Mouse (Mus musculus) E14TG2a.4 (cell line): Measurements from ENCODE around the gene Alpk1.

Source experiments
- H3K27me3 ChIP-seq: 2 replicates; pipeline ENCODE4 v1.6.1; 2014; ENCODE audit warnings: low read length, control low read depth; ENCODE audit not compliant: insufficient read depth
- H3K36me3 ChIP-seq: 2 replicates; pipeline ENCODE4 v1.6.1; 2014; ENCODE audit warnings: low read length, control low read depth; ENCODE audit not compliant: insufficient read depth
- H3K4me1 ChIP-seq: replicated peaks from 2 replicates; pipeline ENCODE4 v1.6.1; 2014; ENCODE audit warnings: low read depth, low read length, control low read depth
- H3K4me3 ChIP-seq: replicated peaks from 2 replicates; pipeline ENCODE4 v1.5.1; 2014; ENCODE audit warnings: mild to moderate bottlenecking, low read length
- H3K9me3 ChIP-seq: 2 replicates; pipeline ENCODE4 v1.6.1; 2014; ENCODE audit warnings: low read length, control low read depth
- CTCF ChIP-seq: conservative IDR thresholded peaks from 2 replicates; pipeline ENCODE4 v1.5.1; 2014; ENCODE audit warnings: low read length
- NANOG ChIP-seq: IDR thresholded peaks from 2 replicates; pipeline ENCODE4 v1.6.1; 2014; ENCODE audit warnings: borderline replicate concordance, low read length, mixed read lengths
- POU5F1 ChIP-seq: IDR thresholded peaks from 2 replicates; pipeline ENCODE4 v1.6.1; 2014; ENCODE audit warnings: low read length, borderline replicate concordance

The Alpk1 gene

DNA sequence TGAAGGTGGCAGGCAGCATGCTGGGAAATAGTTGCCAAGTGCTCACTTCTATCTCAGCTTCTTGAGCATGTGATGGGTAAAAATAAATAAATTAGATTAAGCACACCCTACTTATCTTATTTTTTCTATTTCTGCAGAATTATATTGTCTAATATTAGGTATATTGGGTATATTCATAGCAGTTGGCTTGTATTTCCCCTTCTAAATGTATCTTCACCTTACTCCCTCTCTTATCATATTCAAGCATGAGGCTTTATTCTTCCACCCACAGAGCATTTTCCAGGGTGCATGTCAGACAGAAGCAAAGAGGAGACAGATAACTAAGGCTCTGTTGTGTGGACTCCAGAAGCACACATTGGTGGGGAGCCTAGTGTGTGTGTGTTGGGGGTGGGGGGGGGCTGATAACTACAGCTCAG is 22.4 kb downstream of the Alpk1 start:
- Histone ChIP-seq H3K36me3 (no peaks in the 10 kb centered on the region), H3K4me1 (no peaks in the 10 kb centered on the region), H3K9me3 (no peaks in the 10 kb centered on the region), H3K4me3 (no peak overlapping the region), H3K27me3 (peaks cover 10% of the 10 kb centered on the region)
- TF ChIP-seq POU5F1 = no peak
- TF ChIP-seq NANOG = no peak
- TF ChIP-seq CTCF = no peak

DNA sequence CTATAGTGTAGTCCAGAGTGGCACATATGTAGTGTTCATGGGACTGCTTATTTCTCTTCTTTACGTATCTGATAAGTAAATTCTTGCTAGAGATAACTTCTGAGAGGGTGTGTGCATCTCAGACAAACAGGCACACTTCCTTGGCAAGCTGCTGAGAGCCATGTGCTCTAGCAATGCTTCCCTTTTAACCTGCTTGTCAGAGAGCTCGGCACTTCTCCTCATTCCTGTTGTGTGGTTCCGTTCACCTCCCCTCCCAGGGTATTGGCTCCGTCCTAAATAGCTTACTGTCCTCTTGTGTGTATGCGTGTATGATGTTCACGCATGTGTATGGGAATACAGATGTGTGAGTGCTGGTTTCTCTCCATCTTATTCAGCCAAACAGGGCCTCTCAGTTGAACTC is 23.9 kb downstream of the Alpk1 start:
- no peak for TF ChIP-seq POU5F1
- H3K27me3 ChIP-seq = peaks cover 10% of the 10 kb centered on the region
- H3K36me3 ChIP-seq = no peaks in the 10 kb centered on the region

DNA sequence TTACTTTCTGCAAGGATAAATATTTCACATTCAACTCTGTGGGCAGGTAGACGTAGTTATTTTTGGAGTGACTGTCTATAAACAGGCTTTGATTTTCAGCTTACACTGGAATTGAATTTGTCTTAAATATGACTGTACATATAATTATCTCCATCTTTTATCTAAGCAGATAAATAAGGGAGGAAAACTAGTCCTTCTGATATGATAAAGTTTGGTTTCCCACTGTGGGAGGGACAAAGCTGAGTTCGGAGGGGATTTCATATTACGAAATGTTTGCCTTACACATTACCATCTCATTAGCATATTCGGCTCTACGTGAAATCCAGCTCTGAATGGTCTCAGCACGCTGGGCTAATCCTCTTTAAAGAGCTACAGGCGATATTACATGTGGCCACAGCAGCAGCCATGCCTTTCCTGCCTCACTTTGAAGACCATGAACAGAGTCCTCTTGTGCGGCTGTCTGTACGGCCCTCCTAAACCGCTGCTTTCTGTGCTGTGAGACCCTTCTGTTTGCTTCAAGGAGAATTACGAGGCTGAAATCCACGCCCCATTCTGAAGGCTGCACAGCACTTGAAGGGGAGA is 30.3 kb downstream of the Alpk1 start:
- TF ChIP-seq POU5F1 (no peak), NANOG (no peak), CTCF (no peak)
- H3K9me3 ChIP-seq = no peaks in the 10 kb centered on the region
- H3K27me3 ChIP-seq = peaks cover 3% of the 10 kb centered on the region; the same call in 1 of the 2 replicates
- no peak overlapping the region for H3K4me3 ChIP-seq
- no peaks in the 10 kb centered on the region for H3K4me1 ChIP-seq
- H3K36me3 ChIP-seq = no peaks in the 10 kb centered on the region

More for the DNA sequence above, 23.9 kb downstream of the Alpk1 start:
- H3K4me1 ChIP-seq = no peaks in the 10 kb centered on the region
- H3K9me3 ChIP-seq = no peaks in the 10 kb centered on the region
- no peak overlapping the region for H3K4me3 ChIP-seq

DNA sequence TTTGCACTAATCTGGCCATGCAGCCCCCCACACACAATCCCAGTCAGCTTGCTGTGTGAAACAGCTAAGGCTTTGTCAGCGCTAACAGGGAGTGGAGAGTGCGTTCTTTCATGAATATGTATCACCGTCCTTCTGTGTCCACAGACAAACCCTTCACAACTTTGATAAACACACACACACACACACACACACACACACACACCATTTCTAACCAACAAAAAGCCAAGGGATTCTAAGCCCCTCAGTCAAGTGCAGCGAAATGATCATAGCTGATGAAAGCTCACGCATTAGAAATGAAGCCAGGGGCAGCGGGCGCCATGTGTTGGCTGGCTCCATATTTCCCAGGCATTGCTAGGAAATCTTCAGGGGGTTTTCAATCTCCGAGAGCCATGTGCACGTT is 31.1 kb downstream of the Alpk1 start:
- H3K4me1 ChIP-seq = no peaks in the 10 kb centered on the region
- H3K4me3 ChIP-seq = no peak overlapping the region
- no peaks in the 10 kb centered on the region for H3K36me3 ChIP-seq
- no peaks in the 10 kb centered on the region for H3K9me3 ChIP-seq
- TF ChIP-seq CTCF (no peak), POU5F1 (no peak), NANOG (no peak)
- H3K27me3 ChIP-seq = peaks cover 3% of the 10 kb centered on the region; the same call in 1 of the 2 replicates

DNA sequence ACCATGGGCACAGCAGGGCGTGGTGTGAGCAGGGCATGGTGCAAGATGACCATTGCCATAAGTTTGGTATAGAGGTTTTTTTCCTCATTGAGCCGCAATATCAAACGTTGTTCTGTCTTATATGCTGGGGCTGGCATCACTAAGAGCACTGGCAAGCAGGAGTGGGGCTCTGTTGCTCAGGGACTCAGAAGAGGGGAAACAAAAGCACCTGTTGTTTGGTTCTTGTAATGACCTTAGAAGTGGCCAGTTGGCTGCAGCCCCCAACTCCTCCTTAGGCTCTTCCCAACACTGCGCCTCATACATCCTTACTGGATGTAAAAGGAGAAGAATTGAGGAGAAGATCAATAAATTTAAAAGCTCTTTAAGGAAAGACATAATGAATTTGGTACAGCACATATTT is 31.7 kb downstream of the Alpk1 start:
- H3K27me3 ChIP-seq = peaks cover 3% of the 10 kb centered on the region; the same call in 1 of the 2 replicates
- no peaks in the 10 kb centered on the region for H3K36me3 ChIP-seq
- no peak overlapping the region for H3K4me3 ChIP-seq
- H3K4me1 ChIP-seq = no peaks in the 10 kb centered on the region
- no peaks in the 10 kb centered on the region for H3K9me3 ChIP-seq
- TF ChIP-seq POU5F1 (no peak), CTCF (no peak), NANOG (no peak)

DNA sequence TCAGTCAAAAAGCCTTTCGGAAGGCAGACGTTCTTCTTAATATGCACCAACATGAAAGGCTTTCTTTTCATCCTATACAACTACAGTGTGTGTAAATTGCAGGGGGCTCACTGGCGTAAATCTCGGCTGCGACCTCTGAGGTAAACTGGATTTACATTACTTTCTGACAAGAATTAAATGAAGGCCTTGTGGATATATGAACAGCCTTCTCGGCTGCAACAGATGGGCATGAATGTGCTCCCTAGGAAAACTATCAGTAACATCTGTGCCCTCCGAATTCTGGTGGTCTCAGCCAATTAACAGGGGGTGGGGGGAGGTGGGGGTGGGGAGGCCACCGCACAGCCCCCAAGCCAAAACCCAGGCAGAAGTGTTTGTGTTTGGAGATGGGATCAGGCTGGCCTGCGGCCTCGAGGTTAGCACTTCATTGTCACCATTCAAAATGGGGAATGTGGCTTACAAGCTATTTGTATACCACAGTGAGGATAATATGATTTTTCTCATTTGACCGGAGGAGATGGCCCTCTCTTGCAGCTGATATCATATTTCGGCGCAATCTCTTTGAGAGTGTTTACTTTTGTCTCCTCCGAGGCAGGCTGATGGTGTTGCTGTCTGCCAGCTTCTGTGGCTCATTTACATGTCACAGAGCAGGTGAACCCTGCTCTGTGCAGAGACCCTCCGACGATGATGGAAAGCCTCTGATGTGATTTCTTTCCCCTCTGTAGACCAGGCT is 34.3 kb downstream of the Alpk1 start:
- no peak overlapping the region for H3K4me3 ChIP-seq
- peaks cover 3% of the 10 kb centered on the region; the same call in 1 of the 2 replicates for H3K27me3 ChIP-seq
- no peaks in the 10 kb centered on the region for H3K4me1 ChIP-seq
- no peaks in the 10 kb centered on the region for H3K36me3 ChIP-seq
- TF ChIP-seq POU5F1 (no peak), CTCF (no peak), NANOG (no peak)
- no peaks in the 10 kb centered on the region for H3K9me3 ChIP-seq

DNA sequence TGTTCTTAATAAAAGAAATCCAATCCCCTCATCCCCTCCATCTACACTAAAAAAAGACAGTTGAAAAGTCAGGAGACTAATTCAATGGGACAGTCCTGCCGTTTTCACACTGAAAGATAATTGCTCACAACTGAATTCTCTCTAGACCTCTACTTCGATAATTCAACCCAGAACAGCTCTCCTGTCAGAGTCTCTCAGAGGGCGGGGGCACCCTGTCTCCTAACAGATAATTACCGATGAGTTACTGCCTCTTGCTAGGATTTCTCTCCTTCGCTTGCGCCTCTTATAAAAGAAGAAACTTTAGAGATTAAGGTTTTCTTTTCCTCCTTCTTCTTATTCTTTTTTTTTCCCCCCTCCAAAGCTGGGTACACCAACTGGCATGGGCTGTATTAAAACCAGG is 34.8 kb downstream of the Alpk1 start:
- H3K36me3 ChIP-seq = no peaks in the 10 kb centered on the region
- TF ChIP-seq POU5F1 = no peak
- H3K27me3 ChIP-seq = peaks cover 3% of the 10 kb centered on the region; the same call in 1 of the 2 replicates
- no peak overlapping the region for H3K4me3 ChIP-seq
- H3K9me3 ChIP-seq = no peaks in the 10 kb centered on the region
- no peaks in the 10 kb centered on the region for H3K4me1 ChIP-seq

DNA sequence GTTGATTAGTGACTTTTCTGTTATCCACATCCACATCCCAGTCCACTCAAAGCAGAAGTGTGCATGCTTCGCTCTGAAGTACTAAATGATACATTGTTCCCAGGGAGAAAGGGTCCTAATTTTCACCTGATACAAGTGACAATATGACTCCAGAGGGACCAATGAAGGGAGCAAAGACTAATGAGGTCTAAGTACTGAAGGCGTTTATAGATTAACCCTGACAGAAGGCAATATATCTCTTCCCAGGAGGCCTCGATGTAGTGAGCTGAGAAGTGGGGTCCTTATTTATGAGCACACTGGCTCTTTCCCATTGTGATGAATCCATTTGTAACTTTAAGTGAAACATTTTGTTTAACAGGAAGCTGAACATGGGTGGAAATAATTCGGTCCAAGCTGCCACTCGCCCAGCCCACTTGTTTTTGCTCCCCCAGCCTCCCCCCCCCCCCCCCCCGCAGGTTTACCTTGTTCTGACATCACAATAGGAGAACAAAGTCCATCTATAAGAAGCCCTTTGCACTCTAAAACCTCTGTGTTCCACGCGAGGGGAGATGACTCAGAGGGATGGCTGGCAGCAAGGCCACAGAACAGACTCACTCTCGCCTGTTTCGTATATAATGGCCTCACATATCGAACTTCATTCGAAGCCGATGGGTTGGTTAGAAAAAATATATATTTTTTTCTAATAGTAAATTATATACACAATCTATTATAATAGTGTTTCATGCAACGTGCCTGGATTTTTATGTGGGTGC is 36.5 kb downstream of the Alpk1 start:
- H3K27me3 ChIP-seq = peaks cover 3% of the 10 kb centered on the region; the same call in 1 of the 2 replicates
- no peak for TF ChIP-seq NANOG
- no peak for TF ChIP-seq CTCF
- TF ChIP-seq POU5F1 = no peak
- H3K4me1 ChIP-seq = no peaks in the 10 kb centered on the region

More for the DNA sequence above, 36.5 kb downstream of the Alpk1 start:
- H3K4me3 ChIP-seq = no peak overlapping the region
- no peaks in the 10 kb centered on the region for H3K9me3 ChIP-seq
- no peaks in the 10 kb centered on the region for H3K36me3 ChIP-seq
